Mouse (Mus musculus): ENCODE results near the gene Zfp709.
"Not testable (repeated sequence)": the region's sequence is repeated elsewhere in the genome, so short reads cannot be mapped to it uniquely, and the experiment has no call there.

GRCm38 (mm10) chr8:71853360-71853759, 28.5 kb upstream of the Zfp709 start:
- not testable (repeated sequence) for TF ChIP-seq TAL1 (conservative IDR thresholded peaks at IDR 0.05; ENCODE audit: low read depth, low read length); CTCF (IDR thresholded peaks at IDR 0.05; ENCODE audit: low read depth, low read length); GATA1 (IDR thresholded peaks at IDR 0.05; ENCODE audit: borderline replicate concordance, low read length); GATA2 (IDR thresholded peaks at IDR 0.05; ENCODE audit: borderline replicate concordance, low read depth, low read length); POLR2AphosphoS5 (IDR thresholded peaks at IDR 0.05; ENCODE audit: insufficient replicate concordance, low read depth, low read length)

All from G1E (cell line).